Mouse (Mus musculus) lung, adult 2 months (tissue): ENCODE data around the gene Spag9. TPM values are rescaled to one million over a fixed set of nuclear protein-coding genes. Genes with fewer than 3 reads are reported as not detected.
A peak's percentile ranks its signal among the peaks of the same experiment; 100 is the strongest.
"Not testable (repeated sequence)": the region's sequence is repeated elsewhere in the genome, so short reads cannot be mapped to it uniquely, and the experiment has no call there.

Source experiments
- DNase-seq: peaks from one replicate; pipeline ENCODE4 v3.0.0; 2022
- H3K4me1 ChIP-seq: fragments of 200-500 bp; 2 replicates; pipeline ENCODE4 v1.6.1; 2011; ENCODE audit warnings: low read length; ENCODE audit not compliant: control insufficient read depth, insufficient read depth
- H3K4me3 ChIP-seq: fragments of 200-500 bp; replicated peaks from 2 replicates; pipeline ENCODE3; 2011; ENCODE audit warnings: low read depth, mild to moderate bottlenecking, control low read depth, low read length; ENCODE audit errors: extremely low read depth
- CTCF ChIP-seq: fragments of 200-500 bp; IDR thresholded peaks from 2 replicates; pipeline ENCODE4 v1.5.1; 2011; ENCODE audit warnings: mild to moderate bottlenecking, low read length, control low read depth; ENCODE audit not compliant: insufficient read depth
- POLR2A ChIP-seq: fragments of 200-500 bp; IDR thresholded peaks from 2 replicates; pipeline ENCODE4 v1.6.1; 2011; ENCODE audit warnings: low read depth, mild to moderate bottlenecking, control low read depth, low read length, borderline replicate concordance; ENCODE audit errors: extremely low read depth
- WGBS: fragments of 180-500 bp; shearing (Covaris S2); methylation state at CpG from one replicate; pipeline ENCODE4 v1.1.7; 2018; 5-methylcytosine and 5-hydroxymethylcytosine counted together
- polyA plus RNA-seq: library from polyadenylated mRNA; depleted of rRNA; stranded (reverse); fragments of >200 nt; gene quantifications from 2 replicates; pipeline ENCODE4 v1.2.3, GENCODE M21; 2012

Spag9 gene
- polyA plus RNA-seq, 1 experiment: 33.9 TPM

DNA sequence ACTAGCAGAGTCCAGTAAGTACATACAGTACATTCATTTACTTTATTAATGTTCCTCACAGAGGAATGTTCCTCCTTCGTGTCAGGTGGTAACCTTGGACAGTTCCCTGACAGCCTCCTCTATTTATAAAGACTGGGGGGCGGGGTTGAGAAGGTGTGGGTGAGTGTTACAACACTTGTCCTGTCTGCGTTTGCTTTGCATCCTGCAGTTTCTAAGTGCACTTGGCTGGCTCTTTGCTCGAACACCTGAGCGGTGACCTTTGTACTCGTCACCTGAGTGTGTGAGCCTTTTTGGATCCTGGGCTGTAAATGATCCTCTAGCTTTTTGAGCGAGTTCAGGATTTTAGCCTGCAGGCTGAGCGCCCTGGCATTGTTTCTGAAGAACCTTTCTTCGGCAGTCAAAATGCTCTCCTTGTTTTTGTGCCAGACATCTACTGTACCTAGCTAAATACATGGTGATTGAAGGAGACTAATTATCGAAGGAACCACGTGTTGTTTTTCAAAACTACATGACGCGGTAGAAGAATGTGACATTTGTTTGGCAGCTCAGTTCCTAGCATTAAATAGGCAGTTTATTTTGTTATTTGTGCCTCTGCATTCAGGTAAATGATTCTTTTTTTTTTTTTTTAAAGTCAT, 1.4 kb downstream of the Spag9 start:
- no peak for TF ChIP-seq CTCF
- TF ChIP-seq POLR2A: no peak
- H3K4me1 ChIP-seq: peaks cover 13% of the 10 kb centered on the region
- DNase-seq: peak; percentile 57
- H3K4me3 ChIP-seq: peak overlapping the region; percentile 29
- 13% methylated on average over 13 of the region's 13 CpGs for WGBS

DNA sequence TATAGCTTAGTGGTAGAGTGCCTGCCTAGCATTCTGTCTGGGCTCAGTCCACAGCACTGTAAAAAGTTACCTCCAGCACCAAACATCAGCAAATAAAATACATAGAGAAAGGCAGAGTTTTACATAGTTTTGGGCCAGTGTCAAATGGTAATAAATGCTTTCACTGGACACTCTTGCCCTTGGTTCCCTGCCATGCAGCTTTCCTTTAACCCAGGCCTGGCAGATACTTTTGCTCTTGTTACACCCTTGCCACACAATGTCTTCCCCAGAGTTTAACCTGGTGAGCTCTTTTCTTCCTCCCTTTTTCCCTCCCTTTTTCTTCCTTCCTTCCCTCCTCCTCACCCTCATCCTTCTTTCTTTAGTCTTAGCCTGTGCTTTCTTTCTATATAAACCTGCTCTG, 3.4 kb downstream of the Spag9 start:
- TF ChIP-seq POLR2A: no peak
- no peak for TF ChIP-seq CTCF
- no peak for DNase-seq
- no peak overlapping the region for H3K4me3 ChIP-seq
- H3K4me1 ChIP-seq: peaks cover 13% of the 10 kb centered on the region

DNA sequence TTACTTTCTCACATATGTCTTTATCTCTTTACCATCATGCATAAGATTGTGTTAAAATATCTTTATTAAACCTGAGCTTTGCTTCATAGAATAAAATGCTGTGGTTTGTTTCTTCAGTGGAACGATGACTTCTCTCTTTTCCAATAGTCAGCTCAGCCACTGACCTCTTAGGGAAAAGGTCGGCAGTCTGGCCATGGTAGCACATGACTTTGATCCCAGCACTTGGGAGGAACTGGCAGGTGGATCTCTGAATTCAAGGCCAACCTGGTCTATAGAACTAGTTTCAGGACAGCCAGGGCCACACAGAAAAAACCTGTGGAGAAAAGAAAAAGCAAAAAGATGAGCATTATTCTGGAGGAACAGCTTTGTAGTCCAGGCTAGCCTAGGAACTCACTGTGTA, 7.5 kb downstream of the Spag9 start:
- Histone ChIP-seq H3K4me3 (no peak overlapping the region), H3K4me1 (peaks cover 3% of the 10 kb centered on the region)
- 80% methylated on average over 2 of the region's 2 CpGs for WGBS
- no peak for DNase-seq
- TF ChIP-seq CTCF: no peak
- TF ChIP-seq POLR2A: no peak

DNA sequence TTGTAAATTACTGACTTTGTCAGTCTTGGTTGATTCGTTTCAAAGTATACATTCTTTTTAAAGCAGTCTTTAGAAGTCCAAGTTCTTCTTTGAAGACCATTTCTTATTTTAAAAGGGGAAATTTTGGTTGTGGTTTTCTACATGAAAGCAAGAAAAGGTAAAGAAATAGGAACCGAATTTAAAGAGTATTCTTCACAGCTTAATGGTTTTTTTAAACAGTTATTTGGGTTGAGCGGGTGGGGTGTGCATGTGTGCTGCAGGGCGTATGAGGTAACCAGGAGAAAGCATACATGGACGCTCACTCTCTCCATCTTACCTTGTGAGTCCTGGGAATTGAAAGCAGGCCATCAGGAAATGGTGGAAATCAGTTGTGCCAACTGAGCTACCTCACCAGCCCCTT, 23.2 kb downstream of the Spag9 start:
- TF ChIP-seq POLR2A (no peak), CTCF (no peak)
- 71% methylated on average over 5 of the region's 5 CpGs for WGBS
- no peak overlapping the region for H3K4me3 ChIP-seq
- H3K4me1 ChIP-seq: no peaks in the 10 kb centered on the region; the same call in 1 of the 2 replicates
- DNase-seq: no peak

DNA sequence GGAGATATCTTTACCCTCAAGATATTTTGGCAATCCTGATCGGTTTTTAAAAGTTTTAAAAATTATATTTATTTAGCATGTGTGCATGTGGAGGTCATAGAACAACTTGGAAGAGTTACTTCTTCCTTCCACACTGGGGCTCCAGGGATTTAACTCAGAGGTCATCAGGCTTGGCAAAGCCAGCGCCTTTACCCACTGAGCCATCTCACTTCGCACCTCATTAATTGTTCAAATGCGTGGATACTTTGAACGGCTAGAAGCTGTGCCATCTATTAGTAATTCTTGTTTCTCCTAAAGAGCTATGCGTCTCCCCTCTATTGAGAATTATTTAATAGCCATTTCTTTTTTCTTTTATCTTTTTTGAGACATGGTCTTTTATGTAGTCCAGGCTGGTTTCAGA, 24.5 kb downstream of the Spag9 start:
- Histone ChIP-seq H3K4me1 (no peaks in the 10 kb centered on the region; the same call in 1 of the 2 replicates), H3K4me3 (no peak overlapping the region)
- TF ChIP-seq POLR2A: no peak
- no peak for TF ChIP-seq CTCF
- WGBS: 63% methylated on average over 6 of the region's 6 CpGs
- DNase-seq: no peak

DNA sequence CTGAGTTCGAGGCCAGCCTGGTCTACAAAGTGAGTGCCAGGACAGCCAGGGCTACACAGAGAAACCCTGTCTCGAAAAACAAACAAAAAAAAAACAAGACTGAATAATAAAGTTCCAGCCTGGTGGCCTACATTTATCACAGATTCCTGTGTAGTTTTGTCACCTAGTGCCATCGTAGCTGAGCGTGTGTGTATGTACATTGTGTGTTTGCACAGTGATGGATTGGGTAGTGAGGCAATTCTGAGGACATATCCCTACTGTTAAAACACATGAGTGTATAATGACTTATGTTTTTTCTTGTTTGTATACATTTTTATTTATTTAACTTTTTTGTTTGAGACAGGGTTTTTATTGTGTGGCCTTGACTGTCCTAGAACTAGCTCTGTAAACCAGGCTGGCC, 30.4 kb downstream of the Spag9 start:
- WGBS: 79% methylated on average over 4 of the region's 4 CpGs
- H3K4me3 ChIP-seq: no peak overlapping the region

DNA sequence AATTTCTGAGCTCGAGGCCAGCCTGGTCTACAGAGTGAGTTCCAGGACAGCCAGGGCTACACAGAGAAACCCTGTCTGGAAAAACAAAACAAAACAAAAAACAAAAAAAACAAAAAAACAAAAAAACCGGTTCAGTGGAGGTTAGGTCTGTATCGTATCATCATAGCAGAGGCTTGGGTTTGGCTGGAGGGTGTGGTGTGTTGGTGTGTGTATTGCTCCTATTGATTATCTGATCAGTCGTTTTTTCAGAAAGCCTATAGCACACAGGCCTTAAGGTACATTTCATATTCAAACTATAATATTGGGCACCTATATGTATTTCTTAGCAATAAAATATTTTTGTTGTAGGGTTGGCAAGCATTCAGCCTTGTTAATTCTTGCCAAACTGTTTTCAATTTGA, 36.2 kb downstream of the Spag9 start:
- H3K4me1 ChIP-seq: no peaks in the 10 kb centered on the region; the same call in 1 of the 2 replicates
- no peak for TF ChIP-seq CTCF
- TF ChIP-seq POLR2A: no peak
- H3K4me3 ChIP-seq: no peak overlapping the region
- no peak for DNase-seq
- 90% methylated on average over 4 of the region's 4 CpGs for WGBS

More for the DNA sequence above, 30.4 kb downstream of the Spag9 start:
- DNase-seq: no peak
- no peaks in the 10 kb centered on the region for H3K4me1 ChIP-seq
- TF ChIP-seq CTCF (no peak), POLR2A (no peak)

DNA sequence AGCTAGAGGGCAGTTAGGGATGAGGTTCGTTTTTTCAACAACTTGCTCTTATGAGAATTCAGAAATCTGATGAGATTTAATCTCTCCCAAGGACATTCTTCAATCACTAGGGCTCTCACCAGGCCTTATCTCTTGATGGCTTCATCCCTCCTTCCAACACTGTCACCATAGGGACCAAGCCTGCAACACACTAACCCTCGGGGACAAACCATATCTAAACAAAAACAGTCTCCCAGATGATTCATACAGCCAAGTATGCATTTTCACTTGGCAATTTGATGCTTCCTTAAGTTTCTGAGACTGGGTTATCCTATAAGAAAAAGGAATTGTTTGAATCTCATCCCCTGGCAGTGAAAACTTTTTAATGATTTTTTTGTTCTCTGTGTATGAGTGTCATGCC, 37.1 kb downstream of the Spag9 start:
- TF ChIP-seq CTCF (no peak), POLR2A (no peak)
- no peaks in the 10 kb centered on the region; the same call in 1 of the 2 replicates for H3K4me1 ChIP-seq
- H3K4me3 ChIP-seq: no peak overlapping the region
- 34% methylated on average over 2 of the region's 2 CpGs for WGBS
- no peak for DNase-seq

DNA sequence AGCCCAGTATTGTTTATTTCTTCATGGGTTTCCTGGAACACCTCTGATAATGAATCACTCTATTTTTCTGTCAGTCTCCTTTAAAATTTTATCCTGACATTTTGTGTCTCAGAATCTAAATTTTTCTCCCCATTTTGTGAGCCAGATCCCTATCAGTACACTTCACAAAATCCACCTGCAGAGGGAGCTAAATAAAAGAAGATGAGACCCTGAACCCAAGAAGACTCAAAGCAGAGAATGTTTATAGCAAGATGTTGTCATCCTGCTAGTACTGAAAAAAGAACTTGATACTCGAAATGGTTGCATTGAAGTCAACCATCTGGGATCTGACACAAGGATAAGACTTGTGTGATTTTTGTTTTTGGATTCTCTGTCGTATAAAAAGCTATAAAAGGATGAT, 40.1 kb downstream of the Spag9 start:
- Histone ChIP-seq H3K4me3 (no peak overlapping the region), H3K4me1 (no peaks in the 10 kb centered on the region; the same call in 1 of the 2 replicates)
- TF ChIP-seq POLR2A: no peak
- no peak for TF ChIP-seq CTCF
- WGBS: 36% methylated on average over 2 of the region's 2 CpGs
- no peak for DNase-seq

DNA sequence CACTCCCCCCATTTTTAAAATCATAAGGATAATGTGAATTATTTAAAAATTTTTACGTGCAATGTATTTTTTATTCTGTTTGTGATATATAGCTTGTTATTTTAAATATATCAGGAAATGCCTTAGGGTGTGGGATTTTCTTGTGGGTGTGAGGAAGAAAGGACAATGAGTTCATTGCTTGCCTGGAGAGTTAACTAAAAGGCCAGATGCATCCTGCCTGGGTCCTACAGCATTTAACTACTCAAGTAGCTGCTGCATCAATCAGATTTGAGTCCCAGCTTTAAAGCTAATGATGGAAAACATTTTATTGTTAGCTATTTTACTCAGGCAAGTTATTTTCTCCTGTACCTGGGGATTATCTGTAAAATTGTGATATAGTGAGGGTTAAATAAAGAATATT, 45.6 kb downstream of the Spag9 start:
- no peak for TF ChIP-seq CTCF
- no peak for TF ChIP-seq POLR2A
- no peak for DNase-seq
- no peaks in the 10 kb centered on the region; the same call in 1 of the 2 replicates for H3K4me1 ChIP-seq

DNA sequence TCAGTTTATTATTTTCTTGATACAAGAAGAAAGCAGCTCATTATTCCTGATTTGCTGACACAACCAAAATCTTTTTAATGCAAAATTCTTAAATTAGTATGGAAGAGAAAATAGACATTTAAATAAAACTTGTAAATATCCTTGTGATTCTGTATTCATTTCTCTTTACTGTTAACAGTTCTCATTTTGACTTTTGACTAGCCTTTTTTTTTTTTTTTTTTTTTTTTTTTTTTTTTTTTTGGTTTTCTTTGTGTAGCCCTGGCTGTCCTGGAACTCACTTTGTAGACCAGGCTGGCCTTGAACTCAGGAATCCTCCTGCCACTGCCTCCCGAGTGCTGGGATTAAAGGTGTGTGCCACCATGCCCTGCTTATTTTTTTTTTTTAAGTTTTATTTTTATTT, 46.4 kb downstream of the Spag9 start:
- WGBS: 90% methylated on average over 1 of the region's 1 CpGs
- not testable (repeated sequence) for H3K4me1 ChIP-seq, H3K4me3 ChIP-seq, DNase-seq

More for the DNA sequence above, 45.6 kb downstream of the Spag9 start:
- 57% methylated on average over 1 of the region's 1 CpGs for WGBS
- no peak overlapping the region for H3K4me3 ChIP-seq
